Mouse (Mus musculus) heart, adult 18-20 months (tissue): ENCODE results near the gene Epha4. TPM values are rescaled to one million over a fixed set of nuclear protein-coding genes. Genes with fewer than 3 reads are reported as not detected.

Experiments used
- microRNA-seq, 2 experiments: library from miRNA; unstranded; fragments of <30 nt; microRNA quantifications; one replicate each; pipeline ENCODE4 v1.2.0; 2022
- total RNA-seq, 2 experiments: library from RNA; stranded (reverse); gene quantifications; 2 replicates each; pipeline ENCODE4 v1.2.3; 2021

Epha4 gene
- total RNA-seq, 2 experiments from 2014 or later: 45.0 to 48.9 TPM

Small RNA genes within 50 kb of the gene (microRNA-seq; reads per million reads assigned to microRNA genes)
- gene Mir6352: 0 reads per million in 2 experiments
